Mouse (Mus musculus) liver, adult 2 months (tissue): Measurements from ENCODE around the gene Fibin. TPM values are rescaled to one million over a fixed set of nuclear protein-coding genes. Genes with fewer than 3 reads are reported as not detected.

Experiments used
- DNase-seq: peaks from one replicate; pipeline ENCODE4 v3.0.0-alpha.2; 2011; ENCODE audit warnings: low read depth, low spot score; ENCODE audit errors: extremely low read depth
- H3K27ac ChIP-seq: fragments of 200-500 bp; replicated peaks from 2 replicates; pipeline ENCODE4 v1.5.1; 2012; ENCODE audit warnings: low read depth, mild to moderate bottlenecking, control low read depth, inconsistent platforms, low read length; ENCODE audit not compliant: insufficient read depth
- H3K27me3 ChIP-seq: fragments of 200-500 bp; 2 replicates; pipeline ENCODE4 v1.6.1; 2012; ENCODE audit warnings: mild to moderate bottlenecking, moderate library complexity, low read length, inconsistent platforms; ENCODE audit not compliant: control insufficient read depth, insufficient read depth
- H3K36me3 ChIP-seq: fragments of 200-500 bp; 2 replicates; pipeline ENCODE4 v1.6.1; 2012; ENCODE audit warnings: low read length, inconsistent platforms; ENCODE audit not compliant: control insufficient read depth, insufficient read depth
- H3K4me1 ChIP-seq: fragments of 200-500 bp; 2 replicates; pipeline ENCODE4 v1.6.1; 2011; ENCODE audit warnings: low read length; ENCODE audit not compliant: control insufficient read depth, insufficient read depth
- H3K4me3 ChIP-seq: fragments of 200-500 bp; 2 replicates; pipeline ENCODE4 v1.5.1; 2011; ENCODE audit warnings: low read depth, mild to moderate bottlenecking, control low read depth, low read length, moderate library complexity; ENCODE audit not compliant: insufficient read depth
- H3K79me2 ChIP-seq: fragments of 200-500 bp; 2 replicates; pipeline ENCODE4 v1.6.1; 2012; ENCODE audit warnings: inconsistent platforms, mild to moderate bottlenecking, low read length, moderate library complexity; ENCODE audit not compliant: control insufficient read depth, insufficient read depth
- H3K9ac ChIP-seq: fragments of 200-500 bp; 2 replicates; pipeline ENCODE4 v1.6.1; 2012; ENCODE audit warnings: low read depth, mild to moderate bottlenecking, control low read depth, inconsistent platforms, low read length
- CTCF ChIP-seq: fragments of 200-500 bp; IDR thresholded peaks from 2 replicates; pipeline ENCODE4 v1.5.1; 2011; ENCODE audit warnings: low read depth, low read length, control low read depth
- POLR2A ChIP-seq: fragments of 200-500 bp; IDR thresholded peaks from 2 replicates; pipeline ENCODE4 v1.6.1; 2011; ENCODE audit warnings: low read length, control low read depth; ENCODE audit not compliant: insufficient read depth; ENCODE audit errors: extremely low read depth
- WGBS: fragments of 180-500 bp; shearing (Covaris S2); methylation state at CpG from one replicate; pipeline ENCODE4 v1.1.7; 2018; 5-methylcytosine and 5-hydroxymethylcytosine counted together
- polyA plus RNA-seq: library from polyadenylated mRNA; depleted of rRNA; stranded (reverse); fragments of >200 nt; gene quantifications from 2 replicates; pipeline ENCODE4 v1.2.3, GENCODE M21; 2012
- total RNA-seq: library from RNA; depleted of rRNA; stranded (reverse); fragments of >200 nt; gene quantifications from 2 replicates; pipeline ENCODE4 v1.2.3, GENCODE M21; 2014

The Fibin gene
- total and polyA plus RNA-seq, 2 experiments: 0.38 to 1.1 TPM

GRCm38 (mm10) chr2:110379811-110380210 is 16.8 kb upstream of the Fibin start:
- Histone ChIP-seq H3K27me3 (no peaks in the 10 kb centered on the region), H3K79me2 (no peaks in the 10 kb centered on the region), H3K4me3 (no peak overlapping the region), H3K27ac (no peak overlapping the region), H3K4me1 (no peaks in the 10 kb centered on the region), H3K36me3 (no peaks in the 10 kb centered on the region), H3K9ac (no peak overlapping the region)
- no peak for DNase-seq
- TF ChIP-seq CTCF: no peak
- no peak for TF ChIP-seq POLR2A
- 78% methylated on average over 2 of the region's 2 CpGs for WGBS

GRCm38 (mm10) chr2:110376660-110377059 is 13.7 kb upstream of the Fibin start:
- Histone ChIP-seq H3K4me1 (no peaks in the 10 kb centered on the region), H3K27me3 (no peaks in the 10 kb centered on the region), H3K4me3 (no peak overlapping the region), H3K79me2 (no peaks in the 10 kb centered on the region), H3K27ac (no peak overlapping the region), H3K9ac (no peak overlapping the region), H3K36me3 (no peaks in the 10 kb centered on the region)
- 93% methylated on average over 1 of the region's 1 CpGs for WGBS
- no peak for TF ChIP-seq CTCF
- no peak for TF ChIP-seq POLR2A
- DNase-seq: no peak

- Histone ChIP-seq H3K27me3 (no peaks in the 10 kb centered on the region), H3K4me1 (no peaks in the 10 kb centered on the region), H3K79me2 (no peaks in the 10 kb centered on the region), H3K27ac (no peak overlapping the region), H3K36me3 (no peaks in the 10 kb centered on the region), H3K4me3 (no peak overlapping the region), H3K9ac (no peak overlapping the region)
- 95% methylated on average over 1 of the region's 1 CpGs for WGBS
- TF ChIP-seq POLR2A (no peak), CTCF (no peak)
- no peak for DNase-seq
Observed at GRCm38 (mm10) chr2:110375475-110375874, 12.5 kb upstream of the Fibin start.

GRCm38 (mm10) chr2:110373186-110373585 is 10.2 kb upstream of the Fibin start:
- DNase-seq: no peak
- Histone ChIP-seq H3K27ac (no peak overlapping the region), H3K4me3 (no peak overlapping the region), H3K4me1 (no peaks in the 10 kb centered on the region), H3K36me3 (no peaks in the 10 kb centered on the region), H3K9ac (no peak overlapping the region), H3K79me2 (no peaks in the 10 kb centered on the region), H3K27me3 (no peaks in the 10 kb centered on the region)
- TF ChIP-seq CTCF: no peak
- TF ChIP-seq POLR2A: no peak
- WGBS: 78% methylated on average over 2 of the region's 2 CpGs

GRCm38 (mm10) chr2:110367382-110367887 is 4.5 kb upstream of the Fibin start:
- DNase-seq: peak; percentile 29
- H3K27ac ChIP-seq: no peak overlapping the region
- H3K79me2 ChIP-seq: no peaks in the 10 kb centered on the region
- WGBS: 78% methylated on average over 1 of the region's 1 CpGs
- H3K27me3 ChIP-seq: no peaks in the 10 kb centered on the region
- H3K36me3 ChIP-seq: no peaks in the 10 kb centered on the region
- no peak overlapping the region for H3K4me3 ChIP-seq
- peaks cover under 1% of the 10 kb centered on the region; the same call in 1 of the 2 replicates for H3K4me1 ChIP-seq
- H3K9ac ChIP-seq: no peak overlapping the region
- no peak for TF ChIP-seq POLR2A
- no peak for TF ChIP-seq CTCF

- H3K36me3 ChIP-seq: no peaks in the 10 kb centered on the region
- H3K27me3 ChIP-seq: no peaks in the 10 kb centered on the region
- DNase-seq: no peak
- H3K4me1 ChIP-seq: peaks cover 4% of the 10 kb centered on the region; the same call in 1 of the 2 replicates
- TF ChIP-seq CTCF: no peak
- TF ChIP-seq POLR2A: no peak
- H3K9ac ChIP-seq: no peak overlapping the region
- H3K27ac ChIP-seq: no peak overlapping the region
- no peak overlapping the region for H3K4me3 ChIP-seq
- H3K79me2 ChIP-seq: no peaks in the 10 kb centered on the region
Observed at GRCm38 (mm10) chr2:110365401-110365800, 2.4 kb upstream of the Fibin start.
